In genomic region chr7:128031403-128031976, GRCm38 (mm10) we compare ENCODE assay signal across 10 mouse cellular contexts. TPM values are rescaled to one million over a fixed set of nuclear protein-coding genes. Genes with fewer than 3 reads are reported as not detected.
A peak's percentile ranks its signal among the peaks of the same experiment; 100 is the strongest.
DNase-seq lines count a peak whose midpoint lies in the region; ATAC-seq lines count a peak whose summit lies in the region.
"Had no signal": no experiment of that assay in that cellular context is flagged by ENCODE, and none has a peak within 500 bp of the region (broad histone marks: within the 10 kb centered on the region; RNA-seq: fewer than 3 reads in every experiment).

No protein-coding gene starts in this region.

- no peaks in the 10 kb centered on the region for H3K36me3 ChIP-seq in kidney, embryonic 14.5 days (ENCODE audit: control insufficient read depth, insufficient read depth, low read length)
- no peaks in the 10 kb centered on the region for H3K36me3 ChIP-seq in neural tube, embryonic 14.5 days (ENCODE audit: control insufficient read depth, insufficient read depth, low read length)

- peak; percentile 13 for DNase-seq in left cerebral cortex, postnatal 4 days
- DNase-seq in left cerebral cortex, postnatal 36 days (ENCODE audit: low spot score in 2 of 2) = no peak
- DNase-seq in frontal cortex, postnatal 14 days (ENCODE audit: low spot score in 2 of 2) = no peak
- DNase-seq in spleen, postnatal 14 days (ENCODE audit: low spot score in 2 of 2) = no peak

- WGBS in kidney, embryonic 14.5 days = 37% methylated on average over 9 of the region's 9 CpGs
- 39% methylated on average over 9 of the region's 9 CpGs for WGBS in neural tube, embryonic 14.5 days

- no peaks in the 10 kb centered on the region for H3K9me3 ChIP-seq in kidney, embryonic 14.5 days (ENCODE audit: control insufficient read depth, low read length)
- H3K9me3 ChIP-seq in neural tube, embryonic 14.5 days (ENCODE audit: control insufficient read depth, low read length) = no peaks in the 10 kb centered on the region

- H3K4me3 ChIP-seq in kidney, embryonic 14.5 days (ENCODE audit: low read length) = no peak overlapping the region
- no peak overlapping the region for H3K4me3 ChIP-seq in neural tube, embryonic 14.5 days (ENCODE audit: low read depth, low read length)

- H3K9ac ChIP-seq in kidney, embryonic 14.5 days (ENCODE audit: low read depth, low read length) = no peak overlapping the region
- H3K9ac ChIP-seq in neural tube, embryonic 14.5 days (replicated peaks; ENCODE audit: low read depth, low read length) = no peak overlapping the region

- intact Hi-C loops in left cerebral cortex, postnatal 4 days (cut with DNase I) = no loop called here
- intact Hi-C loops in left cerebral cortex, postnatal 36 days (cut with DNase I) = no loop called here

- H3K27ac ChIP-seq in kidney, embryonic 14.5 days (ENCODE audit: low read depth, low read length) = no peak overlapping the region
- no peak overlapping the region for H3K27ac ChIP-seq in neural tube, embryonic 14.5 days (ENCODE audit: low read depth, low read length)
- H3K27ac ChIP-seq: macrophage had no signal

- H3K4me1 ChIP-seq in kidney, embryonic 14.5 days (ENCODE audit: control insufficient read depth, insufficient read depth, low read length) = no peaks in the 10 kb centered on the region
- no peaks in the 10 kb centered on the region for H3K4me1 ChIP-seq in neural tube, embryonic 14.5 days (ENCODE audit: control insufficient read depth, insufficient read depth, low read length)

- no peak overlapping the region for H3K4me2 ChIP-seq in kidney, embryonic 14.5 days (replicated peaks; ENCODE audit: low read depth, low read length)
- no peak overlapping the region for H3K4me2 ChIP-seq in neural tube, embryonic 14.5 days (ENCODE audit: low read depth, low read length)

- ATAC-seq in common myeloid progenitor, adult 5-6 weeks (replicated peaks; ENCODE audit: low read depth, poor library complexity, severe bottlenecking) = peak; percentile 52; the same call in 1 of the 2 replicates
- peak; percentile 64; the same call in 1 of the 2 replicates for ATAC-seq in kidney, embryonic 14.5 days (ENCODE audit: low FRiP score, low TSS enrichment)
- ATAC-seq in neural tube, embryonic 14.5 days (ENCODE audit: low read depth) = peak; percentile 70; the same call in 1 of the 2 replicates
- no peak for ATAC-seq in cerebellum, adult (ENCODE audit: insufficient number of reproducible peaks, low FRiP score, low TSS enrichment)

- no peaks in the 10 kb centered on the region for H3K27me3 ChIP-seq in kidney, embryonic 14.5 days (ENCODE audit: control insufficient read depth, insufficient read depth, low read length)
- no peaks in the 10 kb centered on the region for H3K27me3 ChIP-seq in neural tube, embryonic 14.5 days (ENCODE audit: control insufficient read depth, insufficient read depth, low read length)

RNA-seq across cellular contexts. Expression of gene Trim72, which starts 27.7 kb away (rescaled TPM):
- total RNA-seq in left cerebral cortex, postnatal 4 days (2021) = under 1 TPM; 0.26 to 0.56 TPM
- under 1 TPM; 0.96 to 0.97 TPM for total RNA-seq in left cerebral cortex, postnatal 36 days (2021)
- not detected in 2 replicates for total RNA-seq in common myeloid progenitor, adult 5-6 weeks (2017)
- polyA plus RNA-seq in kidney, embryonic 14.5 days (2014; fragmentation: Nextera tagmentation; extraction: Ambion mirVana) = 0.14 TPM in 1 of 2 replicates, not detected in the other
- polyA plus RNA-seq in neural tube, embryonic 14.5 days (2014; fragmentation: Nextera tagmentation; extraction: Ambion mirVana) = not detected in 2 replicates
- polyA plus RNA-seq: macrophage had no signal

RNA-seq across cellular contexts. Expression of gene Itgam, which starts 30.9 kb away (rescaled TPM):
- 1 to 10 TPM; 2.1 to 2.2 TPM for total RNA-seq in left cerebral cortex, postnatal 4 days (2021)
- 10 to 100 TPM; 10.2 to 12.1 TPM for total RNA-seq in left cerebral cortex, postnatal 36 days (2021)
- 10.8 and 12.8 TPM in 2 replicates for total RNA-seq in common myeloid progenitor, adult 5-6 weeks (2017)
- polyA plus RNA-seq in kidney, embryonic 14.5 days (2014; fragmentation: Nextera tagmentation; extraction: Ambion mirVana) = 0.14 and 0.54 TPM in 2 replicates
- 0.25 and 1.2 TPM in 2 replicates for polyA plus RNA-seq in neural tube, embryonic 14.5 days (2014; fragmentation: Nextera tagmentation; extraction: Ambion mirVana)

RNA-seq across cellular contexts. Expression of gene Gm49368, which starts 31.0 kb away (rescaled TPM):
- not detected for total RNA-seq in left cerebral cortex, postnatal 4 days (2021)
- total RNA-seq in left cerebral cortex, postnatal 36 days (2021) = not detected
- total RNA-seq in common myeloid progenitor, adult 5-6 weeks (2017) = not detected in 2 replicates
- polyA plus RNA-seq in kidney, embryonic 14.5 days (2014; fragmentation: Nextera tagmentation; extraction: Ambion mirVana) = not detected in 2 replicates
- polyA plus RNA-seq in neural tube, embryonic 14.5 days (2014; fragmentation: Nextera tagmentation; extraction: Ambion mirVana) = not detected in 2 replicates
- total RNA-seq: adrenal gland, postnatal 36 days had no signal

RNA-seq across cellular contexts. Expression of gene Pycard, which starts 37.8 kb away (rescaled TPM):
- 1 to 10 TPM; 2.4 to 3.3 TPM for total RNA-seq in left cerebral cortex, postnatal 4 days (2021)
- total RNA-seq in left cerebral cortex, postnatal 36 days (2021) = 1 to 10 TPM in 1 of 2 experiments, under 1 TPM in 1; 0.79 to 1.8 TPM
- 19.8 and 27.3 TPM in 2 replicates for total RNA-seq in common myeloid progenitor, adult 5-6 weeks (2017)
- 39.5 and 47.3 TPM in 2 replicates for polyA plus RNA-seq in kidney, embryonic 14.5 days (2014; fragmentation: Nextera tagmentation; extraction: Ambion mirVana)
- polyA plus RNA-seq in neural tube, embryonic 14.5 days (2014; fragmentation: Nextera tagmentation; extraction: Ambion mirVana) = 4.6 and 6.1 TPM in 2 replicates
